In the genomic region with DNA sequence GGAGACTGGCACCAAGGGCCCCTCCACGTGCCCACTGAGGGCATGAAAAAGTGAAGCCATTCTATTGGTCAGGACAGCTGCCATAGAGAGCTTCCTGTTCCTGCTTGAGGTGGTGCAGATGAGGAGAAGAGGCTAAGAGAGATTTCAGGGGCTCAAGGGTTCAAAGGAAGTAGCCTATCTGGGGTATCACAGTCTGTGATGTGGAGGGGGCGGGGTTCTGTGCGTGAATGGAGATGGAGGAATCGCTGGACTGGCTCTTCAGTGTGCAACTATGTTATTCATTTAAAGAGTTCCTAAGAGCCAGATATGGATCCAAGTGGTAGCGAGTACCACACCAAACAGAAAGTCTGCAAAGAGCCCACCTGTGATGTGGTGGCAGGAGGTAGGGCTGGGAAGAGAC, we compare ENCODE assay signal across 8 mouse cellular contexts. TPM values are rescaled to one million over a fixed set of nuclear protein-coding genes. Genes with fewer than 3 reads are reported as not detected.
DNase-seq lines count a peak whose midpoint lies in the region; ATAC-seq and TF ChIP-seq lines count a peak whose summit lies in the region.

No protein-coding gene starts in this region.

- H3K4me3 ChIP-seq in CH12.LX (replicated peaks in 1 of 3; ENCODE audit: low read depth in 2 of 3, low read length in 2 of 3, poor library complexity in 1 of 3) (no peak overlapping the region), MEL (ENCODE audit: control insufficient read depth in 1 of 2, insufficient read depth in 1 of 2, low read depth in 2 of 2, low read length in 2 of 2) (peak overlapping the region; percentile 44 to 65)
- H3K4me3 ChIP-seq in hindbrain, embryonic 10.5 days: peak overlapping the region; percentile 45
- H3K4me3 ChIP-seq in liver, embryonic 13.5 days (replicated peaks): peak overlapping the region; percentile 39
- H3K4me3 ChIP-seq in layer of hippocampus, adult 2 months: no peak overlapping the region; the same call in 1 of the 2 replicates

- H3K79me2 ChIP-seq in CH12.LX (replicated peaks; ENCODE audit: control insufficient read depth, extremely low read depth, insufficient read depth, poor library complexity, severe bottlenecking) (no peaks in the 10 kb centered on the region), MEL (ENCODE audit: control insufficient read depth, insufficient read depth, low read length, poor library complexity) (no peaks in the 10 kb centered on the region)

- H3K9ac ChIP-seq in CH12.LX (ENCODE audit: insufficient read depth, low read depth): no peak overlapping the region
- H3K9ac ChIP-seq in MEL (ENCODE audit: control insufficient read depth, low read depth, low read length, poor library complexity, severe bottlenecking): peak overlapping the region; percentile 51
- H3K9ac ChIP-seq in liver, embryonic 13.5 days: peak overlapping the region; percentile 50

- H3K36me3 ChIP-seq in CH12.LX (replicated peaks in 1 of 2; ENCODE audit: control insufficient read depth in 1 of 2, insufficient read depth in 1 of 2, low read length in 1 of 2) (no peaks in the 10 kb centered on the region), MEL (ENCODE audit: control insufficient read depth in 1 of 2, insufficient read depth in 2 of 2, low read length in 2 of 2) (peaks cover 0 to 9% of the 10 kb centered on the region in 2 experiments; a peak in 2 of 4 replicates)
- no peaks in the 10 kb centered on the region for H3K36me3 ChIP-seq in hindbrain, embryonic 10.5 days
- no peaks in the 10 kb centered on the region for H3K36me3 ChIP-seq in liver, embryonic 13.5 days

- in situ Hi-C loops in CH12.LX (cut with MboI; ENCODE audit: low pct_ligation_motif_present, low pct_unique_long_range_greater_than_20kb, low sequenced_read_pairs): loop anchor here (5.0 kb wide), 1 partner anchor 34 kb away; no protein-coding TSS in a partner anchor

- dilution Hi-C loops in CH12.LX (cut with MboI; ENCODE audit: extremely low pct_ligation_motif_present, extremely low pct_unique_long_range_greater_than_20kb, low sequenced_read_pairs): no loop called here

- TF ChIP-seq CTCF in CH12.LX (conservative IDR thresholded peaks at IDR 0.05 in 1 of 2, IDR thresholded peaks at IDR 0.05 in 1 of 2; ENCODE audit: low read depth in 2 of 2, low read length in 2 of 2): no peak
- TF ChIP-seq CTCF in MEL (IDR thresholded peaks at IDR 0.05 in 2 of 3, conservative IDR thresholded peaks at IDR 0.05 in 1 of 3; ENCODE audit: control insufficient read depth in 1 of 3, insufficient read depth in 1 of 3, low read depth in 2 of 3, low read length in 3 of 3, poor library complexity in 1 of 3, severe bottlenecking in 1 of 3): no peak
- TF ChIP-seq CTCF in layer of hippocampus, adult 2 months (conservative IDR thresholded peaks at IDR 0.05): no peak

- peaks cover 8 to 13% of the 10 kb centered on the region in 2 experiments for H3K4me1 ChIP-seq in CH12.LX (ENCODE audit: control insufficient read depth in 1 of 2, insufficient read depth in 2 of 2)
- peaks cover 4 to 25% of the 10 kb centered on the region in 2 experiments; a peak in 2 of 4 replicates for H3K4me1 ChIP-seq in MEL (ENCODE audit: control insufficient read depth in 1 of 2, insufficient read depth in 2 of 2, low read length in 2 of 2)
- H3K4me1 ChIP-seq in hindbrain, embryonic 10.5 days (replicated peaks): peaks cover 25% of the 10 kb centered on the region
- H3K4me1 ChIP-seq in liver, embryonic 13.5 days (replicated peaks): peaks cover 65% of the 10 kb centered on the region

- no peak for TF ChIP-seq POLR2A in CH12.LX (IDR thresholded peaks at IDR 0.05; ENCODE audit: low read depth, low read length)
- TF ChIP-seq POLR2A in MEL (IDR thresholded peaks at IDR 0.05; ENCODE audit: control insufficient read depth in 1 of 2, insufficient read depth in 1 of 2, low read depth in 1 of 2, low read length in 2 of 2, poor library complexity in 1 of 2): 0 out of 4 replicates have a peak, but pooled peaks of 1 of the 2 experiments have one; percentile 25

- H3K27ac ChIP-seq in CH12.LX (ENCODE audit: insufficient read depth, low read depth) (no peak overlapping the region), MEL (ENCODE audit: control insufficient read depth, low read depth, low read length) (peak overlapping the region; percentile 49)
- H3K27ac ChIP-seq in hindbrain, embryonic 10.5 days: peak overlapping the region; percentile 79
- peak overlapping the region; percentile 89 for H3K27ac ChIP-seq in liver, embryonic 13.5 days
- H3K27ac ChIP-seq in layer of hippocampus, adult 2 months: no peak overlapping the region

- 74% methylated on average over 5 of the region's 5 CpGs for WGBS in hindbrain, embryonic 10.5 days
- 43% methylated on average over 5 of the region's 5 CpGs for WGBS in liver, embryonic 13.5 days (ENCODE audit: insufficient replicate concordance)

- peak overlapping the region; percentile 52 for H3K4me2 ChIP-seq in CH12.LX (ENCODE audit: insufficient read depth, low read depth, poor library complexity, severe bottlenecking)
- peak overlapping the region; percentile 62 for H3K4me2 ChIP-seq in liver, embryonic 13.5 days

- peaks cover 97% of the 10 kb centered on the region for H3K27me3 ChIP-seq in CH12.LX (replicated peaks)
- H3K27me3 ChIP-seq in MEL (ENCODE audit: control insufficient read depth in 1 of 2, insufficient read depth in 2 of 2, low read length in 2 of 2): no peaks in the 10 kb centered on the region
- peaks cover 53% of the 10 kb centered on the region for H3K27me3 ChIP-seq in hindbrain, embryonic 10.5 days (ENCODE audit: insufficient read depth, poor library complexity, severe bottlenecking)
- H3K27me3 ChIP-seq in liver, embryonic 13.5 days: peaks cover 44% of the 10 kb centered on the region

- TF ChIP-seq RAD21 in CH12.LX (IDR thresholded peaks at IDR 0.05; ENCODE audit: low read depth, low read length): no peak
- no peak for TF ChIP-seq RAD21 in MEL (IDR thresholded peaks at IDR 0.05; ENCODE audit: low read depth, low read length)

- TF ChIP-seq EP300 in CH12.LX (IDR thresholded peaks at IDR 0.05; ENCODE audit: low read length) (no peak), MEL (IDR thresholded peaks at IDR 0.05; ENCODE audit: low read depth in 1 of 2, low read length in 2 of 2) (no peak)

- no peaks in the 10 kb centered on the region for H3K9me3 ChIP-seq in CH12.LX (replicated peaks; ENCODE audit: low read length)
- H3K9me3 ChIP-seq in MEL (replicated peaks; ENCODE audit: insufficient read depth, low read length): no peaks in the 10 kb centered on the region
- no peaks in the 10 kb centered on the region for H3K9me3 ChIP-seq in hindbrain, embryonic 10.5 days
- H3K9me3 ChIP-seq in liver, embryonic 13.5 days (replicated peaks): no peaks in the 10 kb centered on the region

- DNase-seq in CH12.LX (ENCODE audit: extremely low read depth): no peak
- peak; percentile 82 for DNase-seq in MEL (ENCODE audit: low read depth, low spot score)
- no peak for DNase-seq in hindbrain, embryonic 10.5 days (ENCODE audit: low spot score)
- DNase-seq in liver, embryonic 13.5 days: peak; percentile 38
- no peak for DNase-seq in layer of hippocampus, adult 2 months (ENCODE audit: low spot score in 2 of 2)
- DNase-seq in kidney, adult 11 months: no peak
- DNase-seq in layer of hippocampus, postnatal 14 days (ENCODE audit: low spot score in 2 of 2): no peak

- ATAC-seq in liver, embryonic 13.5 days (ENCODE audit: low read depth): peak; percentile 18
- no peak for ATAC-seq in megakaryocyte progenitor cell, adult 5-6 weeks (replicated peaks; ENCODE audit: poor library complexity)

RNA-seq across cellular contexts. Expression of gene Ppy, which starts 4.7 kb away (rescaled TPM):
- total RNA-seq in CH12.LX (2012; rRNA removed) (not detected in 2 replicates), CH12.LX (2014; rRNA removed) (not detected in 2 replicates), MEL (2012; rRNA removed) (not detected in 2 replicates)
- polyA plus RNA-seq in CH12.LX (2012; ENCODE audit: insufficient read length, low read depth) (not detected in 2 replicates), MEL (2012; ENCODE audit: insufficient read depth in 1 of 2, insufficient read length in 2 of 2, low read depth in 1 of 2, low replicate concordance in 2 of 2, missing spikeins in 1 of 2) (not detected)
- polyA plus RNA-seq in hindbrain, embryonic 10.5 days (2016; fragmentation: Nextera tagmentation; extraction: Ambion mirVana): not detected in 2 replicates
- not detected in 2 replicates for polyA plus RNA-seq in liver, embryonic 13.5 days (2015; fragmentation: Nextera tagmentation; extraction: Ambion mirVana)
- total RNA-seq in layer of hippocampus, adult 2 months (2021): not detected
- not detected in 2 replicates for total RNA-seq in megakaryocyte progenitor cell, adult 5-6 weeks (2015)
- total RNA-seq in megakaryocyte progenitor cell, adult 5-6 weeks (2017): not detected in 2 replicates
- not detected for total RNA-seq in layer of hippocampus, postnatal 14 days (2021)

RNA-seq across cellular contexts. Expression of gene Mpp2, which starts 8.1 kb away (rescaled TPM):
- total RNA-seq in CH12.LX (2012; rRNA removed) (1.4 and 3.1 TPM in 2 replicates), CH12.LX (2014; rRNA removed) (0.35 and 0.46 TPM in 2 replicates), MEL (2012; rRNA removed) (2.9 and 4.6 TPM in 2 replicates)
- polyA plus RNA-seq in CH12.LX (2012; ENCODE audit: insufficient read length, low read depth) (0.76 and 0.83 TPM in 2 replicates), MEL (2012; ENCODE audit: insufficient read depth in 1 of 2, insufficient read length in 2 of 2, low read depth in 1 of 2, low replicate concordance in 2 of 2, missing spikeins in 1 of 2) (10 to 100 TPM in 1 of 2 experiments, not detected in 1; 16.3 TPM)
- polyA plus RNA-seq in hindbrain, embryonic 10.5 days (2016; fragmentation: Nextera tagmentation; extraction: Ambion mirVana): 12.8 and 18.6 TPM in 2 replicates
- polyA plus RNA-seq in liver, embryonic 13.5 days (2015; fragmentation: Nextera tagmentation; extraction: Ambion mirVana): 10.2 and 13.3 TPM in 2 replicates
- total RNA-seq in layer of hippocampus, adult 2 months (2021): 100 to 1,000 TPM; 147 to 149 TPM
- 0.22 and 0.24 TPM in 2 replicates for total RNA-seq in megakaryocyte progenitor cell, adult 5-6 weeks (2015)
- 0.08 and 0.71 TPM in 2 replicates for total RNA-seq in megakaryocyte progenitor cell, adult 5-6 weeks (2017)
- 100 to 1,000 TPM; 139 to 144 TPM for total RNA-seq in layer of hippocampus, postnatal 14 days (2021)

RNA-seq across cellular contexts. Expression of gene Pyy, which starts 11.2 kb away (rescaled TPM):
- total RNA-seq in CH12.LX (2012; rRNA removed): not detected in 2 replicates
- total RNA-seq in CH12.LX (2014; rRNA removed): not detected in 2 replicates
- not detected in 2 replicates for polyA plus RNA-seq in CH12.LX (2012; ENCODE audit: insufficient read length, low read depth)
- not detected in 2 replicates for total RNA-seq in MEL (2012; rRNA removed)
- not detected for polyA plus RNA-seq in MEL (2012; ENCODE audit: insufficient read depth in 1 of 2, insufficient read length in 2 of 2, low read depth in 1 of 2, low replicate concordance in 2 of 2, missing spikeins in 1 of 2)
- 0.50 and 0.97 TPM in 2 replicates for polyA plus RNA-seq in hindbrain, embryonic 10.5 days (2016; fragmentation: Nextera tagmentation; extraction: Ambion mirVana)
- polyA plus RNA-seq in liver, embryonic 13.5 days (2015; fragmentation: Nextera tagmentation; extraction: Ambion mirVana): not detected in 2 replicates
- not detected for total RNA-seq in layer of hippocampus, adult 2 months (2021)
- total RNA-seq in megakaryocyte progenitor cell, adult 5-6 weeks (2015): not detected in 2 replicates
- total RNA-seq in megakaryocyte progenitor cell, adult 5-6 weeks (2017): not detected in 2 replicates
- total RNA-seq in layer of hippocampus, postnatal 14 days (2021): not detected

RNA-seq across cellular contexts. Expression of gene Nags, which starts 48.9 kb away (rescaled TPM):
- total RNA-seq in CH12.LX (2012; rRNA removed) (not detected in 2 replicates), CH12.LX (2014; rRNA removed) (not detected in 2 replicates), MEL (2012; rRNA removed) (5.4 and 6.6 TPM in 2 replicates)
- polyA plus RNA-seq in CH12.LX (2012; ENCODE audit: insufficient read length, low read depth) (not detected in 2 replicates), MEL (2012; ENCODE audit: insufficient read depth in 1 of 2, insufficient read length in 2 of 2, low read depth in 1 of 2, low replicate concordance in 2 of 2, missing spikeins in 1 of 2) (1 to 10 TPM in 1 of 2 experiments, not detected in 1; 9.7 TPM)
- polyA plus RNA-seq in hindbrain, embryonic 10.5 days (2016; fragmentation: Nextera tagmentation; extraction: Ambion mirVana): 0.10 TPM in 1 of 2 replicates, not detected in the other
- polyA plus RNA-seq in liver, embryonic 13.5 days (2015; fragmentation: Nextera tagmentation; extraction: Ambion mirVana): 8.7 and 11.2 TPM in 2 replicates
- total RNA-seq in layer of hippocampus, adult 2 months (2021): not detected
- 0.29 and 0.39 TPM in 2 replicates for total RNA-seq in megakaryocyte progenitor cell, adult 5-6 weeks (2015)
- 0.20 TPM in 1 of 2 replicates, not detected in the other for total RNA-seq in megakaryocyte progenitor cell, adult 5-6 weeks (2017)
- total RNA-seq in layer of hippocampus, postnatal 14 days (2021): not detected

RNA-seq across cellular contexts. Expression of gene Cd300lg, which starts 55.1 kb away (rescaled TPM):
- total RNA-seq in CH12.LX (2012; rRNA removed): not detected in 2 replicates
- not detected in 2 replicates for total RNA-seq in CH12.LX (2014; rRNA removed)
- not detected in 2 replicates for polyA plus RNA-seq in CH12.LX (2012; ENCODE audit: insufficient read length, low read depth)
- 0.08 TPM in 1 of 2 replicates, not detected in the other for total RNA-seq in MEL (2012; rRNA removed)
- under 1 TPM in 1 of 2 experiments, not detected in 1; 0.26 TPM for polyA plus RNA-seq in MEL (2012; ENCODE audit: insufficient read depth in 1 of 2, insufficient read length in 2 of 2, low read depth in 1 of 2, low replicate concordance in 2 of 2, missing spikeins in 1 of 2)
- polyA plus RNA-seq in hindbrain, embryonic 10.5 days (2016; fragmentation: Nextera tagmentation; extraction: Ambion mirVana): 0.12 and 0.35 TPM in 2 replicates
- 0.51 and 0.63 TPM in 2 replicates for polyA plus RNA-seq in liver, embryonic 13.5 days (2015; fragmentation: Nextera tagmentation; extraction: Ambion mirVana)
- total RNA-seq in layer of hippocampus, adult 2 months (2021): not detected
- 0.66 and 1.3 TPM in 2 replicates for total RNA-seq in megakaryocyte progenitor cell, adult 5-6 weeks (2015)
- 0.71 and 1.1 TPM in 2 replicates for total RNA-seq in megakaryocyte progenitor cell, adult 5-6 weeks (2017)
- total RNA-seq in layer of hippocampus, postnatal 14 days (2021): under 1 TPM; 0.24 to 0.32 TPM

Comparison
In these comparisons a context has a peak if more than half of its experiments do, and no peak if none do; other contexts are left out.
1. DNase-seq: peak in MEL (single experiment) and liver, embryonic 13.5 days (single experiment); none in CH12.LX (single experiment), hindbrain, embryonic 10.5 days (single experiment), layer of hippocampus, adult 2 months (0 of 2), kidney, adult 11 months (single experiment) and layer of hippocampus, postnatal 14 days (0 of 2).
2. H3K27ac ChIP-seq: peak in MEL (single experiment), hindbrain, embryonic 10.5 days (single experiment) and liver, embryonic 13.5 days (single experiment); none in CH12.LX (single experiment) and layer of hippocampus, adult 2 months (single experiment).
3. H3K4me3 ChIP-seq: peak in MEL (2 of 2), hindbrain, embryonic 10.5 days (single experiment) and liver, embryonic 13.5 days (single experiment); none in CH12.LX (0 of 3) and layer of hippocampus, adult 2 months (single experiment).
4. RNA of gene Mpp2, which starts 8.1 kb away (total RNA-seq): 147 to 149 TPM in layer of hippocampus, adult 2 months and 139 to 144 TPM in layer of hippocampus, postnatal 14 days; 0.35 to 3.1 TPM in CH12.LX, 2.9 to 4.6 TPM in MEL and 0.08 to 0.71 TPM in megakaryocyte progenitor cell, adult 5-6 weeks; every median in the first group is over 10 times any median in the second.
5. Of the 35 proteins assayed by ChIP-seq in both MEL and CH12.LX: peak only in MEL: MAX, MAZ and USF1; only in CH12.LX: NELFE; in both: ELF1; in neither: 29; mixed calls (peak in some experiments, not most) for 1.